Mouse (Mus musculus) MEL (cell line): ENCODE data around the gene Mad2l2. TPM values are rescaled to one million over a fixed set of nuclear protein-coding genes. Genes with fewer than 3 reads are reported as not detected.
"Not testable (repeated sequence)": the region's sequence is repeated elsewhere in the genome, so short reads cannot be mapped to it uniquely, and the experiment has no call there.

ENCODE experiments used
- DNase-seq: peaks from one replicate; pipeline ENCODE4 v3.0.0; 2011; ENCODE audit warnings: low read depth, low spot score
- H3K27ac ChIP-seq: 2 replicates; pipeline ENCODE4 v1.5.1; 2012; ENCODE audit warnings: low read depth, mild to moderate bottlenecking, control low read depth, low read length, moderate library complexity; ENCODE audit not compliant: control insufficient read depth
- H3K27me3 ChIP-seq, 2 experiments: fragments of 150-350 bp in 1 of 2; sonication (generic) in 1 of 2; 2 replicates each; pipeline ENCODE4 v1.6.1; 2012; ENCODE audit warnings: low read length in 2 of 2, mild to moderate bottlenecking in 2 of 2, improper control_type of control experiment in 1 of 2, moderate library complexity in 1 of 2; ENCODE audit not compliant: insufficient read depth in 2 of 2, control insufficient read depth in 1 of 2
- H3K36me3 ChIP-seq, 2 experiments: 2 replicates each; pipeline ENCODE4 v1.6.1; 2012 to 2014; ENCODE audit warnings: low read length in 2 of 2, improper control_type of control experiment in 1 of 2, inconsistent platforms in 1 of 2, mild to moderate bottlenecking in 1 of 2; ENCODE audit not compliant: insufficient read depth in 2 of 2, control insufficient read depth in 1 of 2
- H3K4me1 ChIP-seq, 2 experiments: fragments of 150-350 bp in 1 of 2; sonication (generic) in 1 of 2; 2 replicates each; pipeline ENCODE4 v1.6.1; 2012; ENCODE audit warnings: low read length in 2 of 2, improper control_type of control experiment in 1 of 2, mild to moderate bottlenecking in 1 of 2; ENCODE audit not compliant: insufficient read depth in 2 of 2, control insufficient read depth in 1 of 2
- H3K4me3 ChIP-seq, 2 experiments: fragments of 150-350 bp in 1 of 2; sonication (generic) in 1 of 2; 2 replicates each; pipeline ENCODE4 v1.5.1; 2012; ENCODE audit warnings: low read depth in 2 of 2, low read length in 2 of 2, mild to moderate bottlenecking in 2 of 2, moderate library complexity in 2 of 2, control low read depth in 1 of 2, improper control_type of control experiment in 1 of 2; ENCODE audit not compliant: control insufficient read depth in 1 of 2, insufficient read depth in 1 of 2
- H3K79me2 ChIP-seq: 2 replicates; pipeline ENCODE4 v1.6.1; 2012; ENCODE audit warnings: mild to moderate bottlenecking, low read length, moderate library complexity; ENCODE audit not compliant: control insufficient read depth, poor library complexity, insufficient read depth
- H3K9ac ChIP-seq: 2 replicates; pipeline ENCODE4 v1.6.1; 2012; ENCODE audit warnings: low read depth, mild to moderate bottlenecking, control low read depth, low read length, moderate library complexity; ENCODE audit not compliant: control insufficient read depth, poor library complexity, severe bottlenecking
- H3K9me3 ChIP-seq: fragments of 150-350 bp; sonication (generic); replicated peaks from 2 replicates; pipeline ENCODE4 v1.6.1; 2012; ENCODE audit warnings: mild to moderate bottlenecking, low read length, improper control_type of control experiment, moderate library complexity; ENCODE audit not compliant: insufficient read depth
- CHD1 ChIP-seq: IDR thresholded peaks from 2 replicates; pipeline ENCODE4 v1.6.1; 2012; ENCODE audit warnings: low read depth, mild to moderate bottlenecking, inconsistent platforms, low read length, improper control_type of control experiment
- CHD2 ChIP-seq: IDR thresholded peaks from 2 replicates; pipeline ENCODE4 v1.6.1; 2011; ENCODE audit warnings: low read length, improper control_type of control experiment
- CTCF ChIP-seq, 3 experiments: IDR thresholded peaks in 2 of 3; conservative IDR thresholded peaks in 1 of 3; 2 replicates each; pipeline ENCODE4 v1.5.1; 2011 to 2012; ENCODE audit warnings: low read length in 3 of 3, low read depth in 2 of 3, mild to moderate bottlenecking in 2 of 3, improper control_type of control experiment in 1 of 3, inconsistent platforms in 1 of 3, mixed read lengths in 1 of 3, moderate library complexity in 1 of 3; ENCODE audit not compliant: control insufficient read depth in 1 of 3, insufficient read depth in 1 of 3, poor library complexity in 1 of 3, severe bottlenecking in 1 of 3
- ELF1 ChIP-seq: IDR thresholded peaks from 2 replicates; pipeline ENCODE4 v1.6.1; 2014; ENCODE audit warnings: low read depth, mild to moderate bottlenecking, inconsistent platforms, low read length, improper control_type of control experiment, moderate library complexity
- MAZ ChIP-seq: IDR thresholded peaks from 2 replicates; pipeline ENCODE4 v1.6.1; 2012; ENCODE audit warnings: low read depth, mild to moderate bottlenecking, inconsistent platforms, low read length, improper control_type of control experiment
- POLR2AphosphoS5 ChIP-seq: IDR thresholded peaks from 2 replicates; pipeline ENCODE4 v1.6.1; 2012; ENCODE audit warnings: low read depth, borderline replicate concordance, mild to moderate bottlenecking, inconsistent platforms, low read length, moderate library complexity, mixed read lengths
- RAD21 ChIP-seq: IDR thresholded peaks from 2 replicates; pipeline ENCODE4 v1.6.1; 2011; ENCODE audit warnings: mild to moderate bottlenecking, low read depth, low read length, improper control_type of control experiment
- SMC3 ChIP-seq: IDR thresholded peaks from 2 replicates; pipeline ENCODE4 v1.6.1; 2011; ENCODE audit warnings: low read depth, low read length, improper control_type of control experiment
- TAL1 ChIP-seq: IDR thresholded peaks from 2 replicates; pipeline ENCODE4 v1.6.1; 2012; ENCODE audit warnings: mild to moderate bottlenecking, inconsistent platforms, low read length, moderate library complexity, mixed read lengths
- USF1 ChIP-seq: IDR thresholded peaks from 2 replicates; pipeline ENCODE4 v1.6.1; 2014; ENCODE audit warnings: low read depth, mild to moderate bottlenecking, inconsistent platforms, low read length, improper control_type of control experiment, moderate library complexity
- ZKSCAN1 ChIP-seq: IDR thresholded peaks from 2 replicates; pipeline ENCODE4 v1.6.1; 2012; ENCODE audit warnings: low read depth, mild to moderate bottlenecking, inconsistent platforms, low read length, improper control_type of control experiment, moderate library complexity
- polyA plus RNA-seq, 2 experiments: library from polyadenylated mRNA; stranded (reverse) in 1 of 2; unstranded in 1 of 2; fragments of >175 nt in 1 of 2; fragments of >200 nt in 1 of 2; gene quantifications; 2 replicates each; pipeline versions ENCODE4 v1.2.1 to v1.2.4; 2012; ENCODE audit warnings: low replicate concordance in 2 of 2, low read depth in 1 of 2; ENCODE audit not compliant: insufficient read length in 2 of 2, insufficient read depth in 1 of 2, missing spikeins in 1 of 2
- total RNA-seq: library from RNA; depleted of rRNA; stranded (reverse); fragments of 300-350 nt; gene quantifications from 2 replicates; pipeline ENCODE4 v1.2.3, GENCODE M21; 2012

Gene Mad2l2
- total and polyA plus RNA-seq, 3 experiments: 28.6 to 44.8 TPM; not detected in 1

DNA sequence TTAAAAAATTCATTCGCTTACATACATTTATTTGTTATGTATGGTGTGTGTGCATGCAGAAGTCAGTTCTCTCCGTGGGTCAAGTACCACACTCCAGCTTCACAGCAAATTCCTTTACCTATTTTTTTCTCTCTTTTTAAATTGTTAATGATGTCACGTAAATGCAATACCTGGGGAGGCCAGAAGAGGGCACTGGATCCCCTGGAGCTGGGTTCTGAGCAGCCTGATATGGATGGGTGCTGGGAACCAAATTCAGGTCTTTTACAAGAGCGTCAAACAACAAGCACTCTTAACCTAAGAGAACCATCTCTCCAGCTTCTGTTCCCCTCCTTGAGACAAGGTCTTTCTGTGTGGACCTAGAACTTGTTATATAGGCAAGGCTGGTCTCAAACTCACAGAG lies 13.5 kb upstream of the Mad2l2 start:
- no peak overlapping the region for H3K4me3 ChIP-seq
- H3K79me2 ChIP-seq: no peaks in the 10 kb centered on the region
- no peaks in the 10 kb centered on the region; a peak in 1 of 4 replicates for H3K36me3 ChIP-seq
- H3K27ac ChIP-seq: no peak overlapping the region
- peaks cover 0 to 5% of the 10 kb centered on the region in 2 experiments; a peak in 2 of 4 replicates for H3K4me1 ChIP-seq
- TF ChIP-seq ZKSCAN1: no peak
- TF ChIP-seq USF1: no peak
- no peak for TF ChIP-seq CHD2
- TF ChIP-seq ELF1: no peak
- TF ChIP-seq POLR2AphosphoS5: no peak
- peak; percentile 56 to 66 (median 63) for TF ChIP-seq CTCF (IDR thresholded peaks at IDR 0.05 in 2 of 3, conservative IDR thresholded peaks at IDR 0.05 in 1 of 3; ENCODE audit: control insufficient read depth in 1 of 3, insufficient read depth in 1 of 3, low read depth in 2 of 3, low read length in 3 of 3, poor library complexity in 1 of 3, severe bottlenecking in 1 of 3)
- no peak for TF ChIP-seq CHD1
- TF ChIP-seq MAZ: no peak
- peak; percentile 36 for TF ChIP-seq SMC3
- peak; percentile 22 for TF ChIP-seq RAD21
- peak; percentile 67 for DNase-seq
- no peaks in the 10 kb centered on the region for H3K27me3 ChIP-seq
- H3K9me3 ChIP-seq: no peaks in the 10 kb centered on the region
- no peak overlapping the region for H3K9ac ChIP-seq

GRCm38 (mm10) chr4:148117392-148117791 lies 12.8 kb upstream of the Mad2l2 start:
- Histone ChIP-seq H3K27ac (no peak overlapping the region), H3K36me3 (no peaks in the 10 kb centered on the region; a peak in 1 of 4 replicates), H3K4me1 (peaks cover 0 to 5% of the 10 kb centered on the region in 2 experiments; a peak in 2 of 4 replicates), H3K4me3 (no peak overlapping the region), H3K27me3 (no peaks in the 10 kb centered on the region), H3K9me3 (no peaks in the 10 kb centered on the region), H3K9ac (no peak overlapping the region), H3K79me2 (no peaks in the 10 kb centered on the region)
- DNase-seq: peak; percentile 52
- TF ChIP-seq ZKSCAN1 (no peak), CTCF (IDR thresholded peaks at IDR 0.05 in 2 of 3, conservative IDR thresholded peaks at IDR 0.05 in 1 of 3; ENCODE audit: control insufficient read depth in 1 of 3, insufficient read depth in 1 of 3, low read depth in 2 of 3, low read length in 3 of 3, poor library complexity in 1 of 3, severe bottlenecking in 1 of 3) (peak; percentile 48 to 67 (median 50)), TAL1 (no peak), RAD21 (peak; percentile 5)

- not testable (repeated sequence) for H3K9ac ChIP-seq, H3K36me3 ChIP-seq, H3K79me2 ChIP-seq, H3K27me3 ChIP-seq, H3K4me3 ChIP-seq, H3K27ac ChIP-seq, H3K9me3 ChIP-seq, H3K4me1 ChIP-seq, DNase-seq
- TF ChIP-seq CTCF (IDR thresholded peaks at IDR 0.05 in 2 of 3, conservative IDR thresholded peaks at IDR 0.05 in 1 of 3; ENCODE audit: control insufficient read depth in 1 of 3, insufficient read depth in 1 of 3, low read depth in 2 of 3, low read length in 3 of 3, poor library complexity in 1 of 3, severe bottlenecking in 1 of 3): peak in 1 of 3 experiments; percentile 7; a peak in 1 of 6 replicates
Observed at GRCm38 (mm10) chr4:148119578-148119977, 10.6 kb upstream of the Mad2l2 start.
